Mouse (Mus musculus) thymus, adult 2 months (tissue): ENCODE data around the gene Myh6.

Source experiments
- CTCF ChIP-seq: fragments of 200-500 bp; IDR thresholded peaks from 2 replicates; pipeline ENCODE4 v1.5.1; 2012; ENCODE audit warnings: mild to moderate bottlenecking, control low read depth, low read length, moderate library complexity, borderline replicate concordance; ENCODE audit not compliant: control insufficient read depth, poor library complexity, insufficient read depth; ENCODE audit errors: extremely low read depth
- POLR2A ChIP-seq: fragments of 200-500 bp; IDR thresholded peaks from 2 replicates; pipeline ENCODE4 v1.6.1; 2012; ENCODE audit warnings: mild to moderate bottlenecking, low read length, control low read depth, moderate library complexity; ENCODE audit not compliant: control insufficient read depth, poor library complexity, insufficient read depth; ENCODE audit errors: extremely low read depth

DNA sequence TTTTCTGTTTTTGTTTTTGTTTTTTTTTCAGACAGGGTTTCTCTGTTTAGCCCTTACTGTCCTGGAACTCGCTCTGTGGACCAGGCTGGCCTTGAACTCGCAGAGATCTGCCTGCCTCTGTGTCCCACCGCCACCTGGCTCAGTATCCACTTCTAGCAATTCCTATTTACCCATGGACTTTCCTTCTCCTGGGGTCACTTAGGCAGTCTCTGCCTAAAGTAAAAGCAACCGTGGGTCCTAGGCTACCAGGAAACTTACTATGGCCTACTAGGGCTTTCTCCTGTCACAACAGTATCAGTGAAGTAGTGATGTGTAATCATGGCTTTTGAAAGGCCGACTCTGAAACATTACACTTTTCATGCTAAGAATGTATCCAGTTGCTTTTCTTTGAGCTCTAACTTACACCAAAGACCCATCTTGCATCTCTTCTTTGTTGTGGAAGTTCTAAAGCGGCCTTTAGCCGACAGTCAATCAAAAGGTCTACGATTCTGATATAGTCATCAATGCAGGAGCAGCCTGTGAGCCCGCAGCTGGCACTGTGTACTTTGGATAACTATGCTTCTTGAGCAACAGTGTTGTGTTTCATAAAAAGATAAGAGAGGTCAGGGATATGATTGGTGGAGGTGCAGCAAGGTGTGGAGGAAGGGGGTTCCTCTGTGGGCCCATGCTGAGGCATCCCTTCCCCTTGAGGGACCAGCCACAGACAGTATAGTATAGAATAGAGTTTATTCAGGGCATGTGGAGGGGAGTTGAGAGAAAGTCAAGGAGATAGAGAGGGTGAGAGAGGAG lies 40.6 kb upstream of the Myh6 start:
- TF ChIP-seq CTCF (no peak), POLR2A (no peak)
